Mouse (Mus musculus) myocyte (in vitro differentiated cells): ENCODE measurements around the gene N4bp2l2. TPM values are rescaled to one million over a fixed set of nuclear protein-coding genes. Genes with fewer than 3 reads are reported as not detected.

ENCODE experiments used
- H3K27me3 ChIP-seq: one replicate; pipeline ENCODE4 v1.6.1; 2011; ENCODE audit not compliant: control insufficient read depth, insufficient read depth, insufficient read length
- H3K36me3 ChIP-seq: one replicate; pipeline ENCODE4 v1.6.1; 2011; ENCODE audit not compliant: control insufficient read depth, insufficient read depth
- H3K4me2 ChIP-seq: one replicate; pipeline ENCODE4 v1.6.1; 2011; ENCODE audit warnings: low read depth, control low read depth
- H3K4me3 ChIP-seq: one replicate; pipeline ENCODE4 v1.5.1; 2011; ENCODE audit warnings: mild to moderate bottlenecking, control low read depth, moderate library complexity
- H3K79me2 ChIP-seq: one replicate; pipeline ENCODE4 v1.6.1; 2011; ENCODE audit not compliant: control insufficient read depth, insufficient read depth
- H3ac ChIP-seq: one replicate; pipeline ENCODE4 v1.6.1; 2011; ENCODE audit not compliant: control insufficient read depth, insufficient read length
- CEBPB ChIP-seq: IDR thresholded peaks from 2 replicates; pipeline ENCODE4 v1.6.1; 2011; ENCODE audit warnings: mild to moderate bottlenecking, moderate library complexity; ENCODE audit not compliant: poor library complexity, insufficient read depth, severe bottlenecking
- E2F4 ChIP-seq: IDR thresholded peaks from one replicate; pipeline ENCODE4 v1.6.1; 2011; ENCODE audit warnings: mild to moderate bottlenecking, control low read depth, moderate library complexity; ENCODE audit not compliant: insufficient read depth
- MAX ChIP-seq: IDR thresholded peaks from one replicate; pipeline ENCODE4 v1.6.1; 2011; ENCODE audit warnings: low read depth, mild to moderate bottlenecking, control low read depth
- MYOD1 ChIP-seq, 3 experiments: IDR thresholded peaks; one replicate each; pipeline ENCODE4 v1.6.1; 2011; ENCODE audit warnings: control low read depth in 2 of 3, low read depth in 2 of 3, mild to moderate bottlenecking in 2 of 3, moderate library complexity in 1 of 3; ENCODE audit not compliant: insufficient read length in 2 of 3, control insufficient read depth in 1 of 3
- MYOG ChIP-seq, 3 experiments: IDR thresholded peaks; one replicate each; pipeline ENCODE4 v1.6.1; 2011; ENCODE audit warnings: control low read depth in 2 of 3, low read depth in 2 of 3, mild to moderate bottlenecking in 2 of 3; ENCODE audit not compliant: insufficient read length in 2 of 3, control insufficient read depth in 1 of 3, insufficient read depth in 1 of 3
- POLR2A ChIP-seq: IDR thresholded peaks from one replicate; pipeline ENCODE4 v1.6.1; 2011; ENCODE audit warnings: low read depth, mild to moderate bottlenecking, control low read depth, moderate library complexity; ENCODE audit not compliant: insufficient read length
- POLR2AphosphoS2 ChIP-seq: IDR thresholded peaks from one replicate; pipeline ENCODE4 v1.6.1; 2011; ENCODE audit warnings: low read depth, control low read depth; ENCODE audit not compliant: insufficient read length
- REST ChIP-seq: IDR thresholded peaks from one replicate; pipeline ENCODE4 v1.6.1; 2011; ENCODE audit warnings: mild to moderate bottlenecking, control low read depth, moderate library complexity; ENCODE audit not compliant: insufficient read depth, insufficient read length
- SRF ChIP-seq: IDR thresholded peaks from one replicate; pipeline ENCODE4 v1.6.1; 2011; ENCODE audit warnings: low read depth; ENCODE audit not compliant: control insufficient read depth, insufficient read length
- TCF12 ChIP-seq: IDR thresholded peaks from one replicate; pipeline ENCODE4 v1.6.1; 2011; ENCODE audit warnings: mild to moderate bottlenecking, control low read depth; ENCODE audit not compliant: poor library complexity, insufficient read depth, severe bottlenecking
- TCF3 ChIP-seq: IDR thresholded peaks from one replicate; pipeline ENCODE4 v1.6.1; 2011; ENCODE audit warnings: low read depth, control low read depth; ENCODE audit not compliant: insufficient read length
- USF1 ChIP-seq: IDR thresholded peaks from one replicate; pipeline ENCODE4 v1.6.1; 2011; ENCODE audit warnings: low read depth, mild to moderate bottlenecking, control low read depth, moderate library complexity
- polyA plus RNA-seq: library from polyadenylated mRNA; unstranded; fragments of >200 nt; fragmentation: generic; extraction: Trizol; gene quantifications from one replicate; pipeline ENCODE4 v1.2.1, GENCODE M21; 2012; ENCODE audit warnings: missing spikeins

Gene N4bp2l2
- polyA plus RNA-seq, 1 experiment: 21.6 TPM

GRCm38 (mm10) chr5:150600554-150601440, 65.2 kb downstream of the N4bp2l2 start:
- TF ChIP-seq TCF12 (no peak), MAX (no peak), REST (no peak), POLR2AphosphoS2 (no peak)
- no peak overlapping the region for H3ac ChIP-seq
- H3K27me3 ChIP-seq: no peaks in the 10 kb centered on the region
- H3K4me2 ChIP-seq: no peak overlapping the region
- H3K36me3 ChIP-seq: no peaks in the 10 kb centered on the region
- H3K4me3 ChIP-seq: no peak overlapping the region
- no peaks in the 10 kb centered on the region for H3K79me2 ChIP-seq

GRCm38 (mm10) chr5:150599301-150600294, 66.4 kb downstream of the N4bp2l2 start:
- H3K4me2 ChIP-seq: no peak overlapping the region
- no peak overlapping the region for H3ac ChIP-seq
- no peak overlapping the region for H3K4me3 ChIP-seq
- H3K79me2 ChIP-seq: no peaks in the 10 kb centered on the region
- TF ChIP-seq MYOG (IDR thresholded peaks at IDR 0.05; ENCODE audit: control insufficient read depth in 1 of 3, insufficient read depth in 1 of 3, insufficient read length in 2 of 3, low read depth in 2 of 3) (no peak), SRF (no peak), POLR2AphosphoS2 (no peak), CEBPB (no peak), TCF3 (no peak), REST (no peak), E2F4 (no peak), MAX (no peak)
- H3K36me3 ChIP-seq: no peaks in the 10 kb centered on the region
- no peaks in the 10 kb centered on the region for H3K27me3 ChIP-seq

DNA sequence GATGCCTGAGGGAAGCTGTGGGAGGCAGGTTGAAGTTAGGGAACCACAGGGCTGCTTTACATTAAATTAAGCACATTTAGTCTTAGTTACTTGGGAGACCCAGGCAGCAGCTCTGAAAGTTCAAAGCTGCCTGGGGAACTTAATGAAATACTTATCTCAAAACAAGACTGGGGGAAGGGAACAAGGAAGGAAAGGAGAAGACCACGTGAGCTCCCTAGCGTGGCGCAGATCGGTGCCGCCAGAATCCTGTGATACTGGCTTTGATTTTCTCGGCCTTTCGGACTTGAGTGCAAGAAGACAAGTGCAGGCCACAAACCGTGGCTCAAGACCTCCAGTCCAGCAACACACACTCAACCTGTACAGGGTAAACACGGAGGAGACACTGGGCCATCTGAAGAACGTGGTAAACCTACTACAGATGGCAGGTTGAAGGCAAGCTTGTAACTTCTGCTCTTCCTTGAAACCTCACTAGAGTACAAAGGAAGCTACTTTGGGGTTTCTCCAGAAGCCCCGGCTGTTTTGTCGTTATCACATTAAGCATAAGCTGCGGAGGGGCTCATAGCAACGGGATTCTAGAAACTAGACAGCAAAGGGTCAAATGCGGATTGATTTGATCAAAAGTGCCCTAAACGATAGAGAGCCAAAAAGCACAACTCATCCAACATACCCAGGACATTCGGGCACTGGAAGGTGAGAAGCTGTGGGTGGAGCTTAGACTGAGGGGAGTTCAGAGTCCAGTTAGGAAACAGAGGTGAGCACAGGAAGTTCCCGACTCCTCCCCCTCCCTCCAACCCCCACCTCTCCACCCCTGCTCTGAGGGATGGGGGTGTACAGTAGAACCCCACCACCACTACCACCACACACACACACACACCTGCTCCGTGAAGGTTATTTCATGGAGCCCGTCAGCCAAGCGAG, 67.5 kb downstream of the N4bp2l2 start:
- no peak overlapping the region for H3ac ChIP-seq
- H3K36me3 ChIP-seq: no peaks in the 10 kb centered on the region
- no peaks in the 10 kb centered on the region for H3K79me2 ChIP-seq
- no peaks in the 10 kb centered on the region for H3K27me3 ChIP-seq
- TF ChIP-seq E2F4: no peak
- TF ChIP-seq MYOD1 (IDR thresholded peaks at IDR 0.05; ENCODE audit: control insufficient read depth in 1 of 3, insufficient read length in 2 of 3, low read depth in 2 of 3): no peak
- no peak for TF ChIP-seq POLR2AphosphoS2
- TF ChIP-seq REST: no peak
- TF ChIP-seq USF1: no peak
- TF ChIP-seq CEBPB: no peak
- no peak for TF ChIP-seq MYOG (IDR thresholded peaks at IDR 0.05; ENCODE audit: control insufficient read depth in 1 of 3, insufficient read depth in 1 of 3, insufficient read length in 2 of 3, low read depth in 2 of 3)
- TF ChIP-seq SRF: no peak
- H3K4me3 ChIP-seq: no peak overlapping the region
- no peak overlapping the region for H3K4me2 ChIP-seq

GRCm38 (mm10) chr5:150597088-150597487, 68.9 kb downstream of the N4bp2l2 start, which contains the start of gene N4bp2l1:
N4bp2l1 (minus strand) TSS chr5:150597188.
- Histone ChIP-seq H3K79me2 (no peaks in the 10 kb centered on the region), H3ac (no peak within 1 kb of the TSS), H3K36me3 (no peaks in the 10 kb centered on the region), H3K27me3 (no peaks in the 10 kb centered on the region), H3K4me3 (no peak within 1 kb of the TSS), H3K4me2 (no peak within 1 kb of the TSS)
- TF ChIP-seq POLR2AphosphoS2 (no peak), CEBPB (no peak), E2F4 (no peak), MAX (no peak), MYOG (IDR thresholded peaks at IDR 0.05; ENCODE audit: control insufficient read depth in 1 of 3, insufficient read depth in 1 of 3, insufficient read length in 2 of 3, low read depth in 2 of 3) (no peak), REST (no peak), USF1 (no peak), SRF (no peak), TCF12 (no peak), POLR2A (no peak), MYOD1 (IDR thresholded peaks at IDR 0.05; ENCODE audit: control insufficient read depth in 1 of 3, insufficient read length in 2 of 3, low read depth in 2 of 3) (no peak), TCF3 (no peak)
